Mouse (Mus musculus): ENCODE data around the gene Asap2. TPM values are rescaled to one million over a fixed set of nuclear protein-coding genes. Genes with fewer than 3 reads are reported as not detected.

Gene Asap2
- total RNA-seq, 2 experiments from 2014 or later, result 3.5 to 4.2 TPM

DNA sequence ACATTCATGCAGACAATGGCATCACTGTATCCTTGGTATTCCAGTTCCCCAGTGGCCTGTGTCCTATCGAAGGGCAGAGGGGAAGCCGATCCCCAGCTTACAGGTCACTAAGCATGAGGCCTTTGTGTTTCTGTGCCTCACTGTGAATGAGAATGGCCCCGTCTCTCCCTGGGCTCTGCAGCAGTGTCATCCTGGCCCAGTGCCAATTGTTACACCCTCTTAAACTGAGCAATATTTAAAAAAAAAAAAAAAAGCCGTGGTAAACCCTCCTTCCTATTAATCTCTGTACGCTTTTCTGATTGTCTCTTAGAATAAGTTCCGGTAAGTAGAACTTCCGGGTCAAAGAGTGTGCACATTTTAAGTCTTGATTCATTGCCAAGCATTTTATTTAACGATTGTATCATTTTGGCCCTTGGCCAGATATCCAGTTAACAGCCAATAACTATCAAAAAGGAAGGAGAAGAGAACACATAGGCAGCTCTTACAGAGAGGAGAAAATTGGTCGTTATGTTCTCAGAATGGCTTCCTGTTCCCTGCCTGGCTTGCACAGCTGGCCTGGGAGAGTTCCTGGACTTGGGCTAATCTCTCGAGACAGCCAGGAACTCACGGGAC lies 214.5 kb downstream of the Asap2 start:
- ATAC-seq (ENCODE audit: poor library complexity, severe bottlenecking), result no peak

DNA sequence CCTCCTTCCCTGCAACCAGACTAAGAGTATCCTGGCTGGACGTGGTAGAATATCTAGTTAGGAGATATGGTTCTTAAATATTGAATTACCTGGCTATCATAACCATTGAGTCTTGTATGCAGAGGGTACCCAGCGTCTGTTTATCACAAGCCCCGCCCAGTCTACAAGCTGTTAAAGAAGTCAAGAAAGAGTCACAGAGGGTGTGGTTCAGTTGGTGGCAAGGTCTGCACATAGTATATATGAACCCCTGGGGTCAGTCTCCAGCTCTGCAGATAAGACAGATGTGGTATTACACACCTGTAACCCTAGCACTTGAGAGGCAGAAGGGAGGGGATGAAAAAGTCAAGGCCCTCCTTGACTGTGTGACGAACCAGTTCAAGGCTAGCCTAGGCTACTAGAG lies 215.5 kb downstream of the Asap2 start:
- no peak for ATAC-seq (ENCODE audit: poor library complexity, severe bottlenecking)

DNA sequence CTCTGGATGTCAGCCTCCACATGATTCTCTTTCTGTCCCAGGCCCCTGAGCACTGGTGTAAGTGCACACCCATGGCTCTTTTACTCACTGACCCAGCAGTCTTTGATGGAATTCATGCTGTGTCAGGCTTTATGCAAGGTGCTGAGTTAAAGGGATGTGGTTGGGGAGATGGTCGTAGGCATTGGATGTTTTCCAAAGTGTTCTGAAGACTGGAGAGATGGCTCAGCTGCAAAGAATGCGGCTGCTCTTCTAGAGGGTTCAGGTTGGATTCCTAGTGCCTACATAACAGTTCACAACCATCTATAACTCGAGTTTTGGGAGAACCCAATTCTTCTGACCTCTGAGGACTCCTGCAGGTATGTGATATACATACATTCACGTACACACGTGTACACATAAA lies 217.2 kb downstream of the Asap2 start:
- no peak for ATAC-seq (ENCODE audit: poor library complexity, severe bottlenecking)

DNA sequence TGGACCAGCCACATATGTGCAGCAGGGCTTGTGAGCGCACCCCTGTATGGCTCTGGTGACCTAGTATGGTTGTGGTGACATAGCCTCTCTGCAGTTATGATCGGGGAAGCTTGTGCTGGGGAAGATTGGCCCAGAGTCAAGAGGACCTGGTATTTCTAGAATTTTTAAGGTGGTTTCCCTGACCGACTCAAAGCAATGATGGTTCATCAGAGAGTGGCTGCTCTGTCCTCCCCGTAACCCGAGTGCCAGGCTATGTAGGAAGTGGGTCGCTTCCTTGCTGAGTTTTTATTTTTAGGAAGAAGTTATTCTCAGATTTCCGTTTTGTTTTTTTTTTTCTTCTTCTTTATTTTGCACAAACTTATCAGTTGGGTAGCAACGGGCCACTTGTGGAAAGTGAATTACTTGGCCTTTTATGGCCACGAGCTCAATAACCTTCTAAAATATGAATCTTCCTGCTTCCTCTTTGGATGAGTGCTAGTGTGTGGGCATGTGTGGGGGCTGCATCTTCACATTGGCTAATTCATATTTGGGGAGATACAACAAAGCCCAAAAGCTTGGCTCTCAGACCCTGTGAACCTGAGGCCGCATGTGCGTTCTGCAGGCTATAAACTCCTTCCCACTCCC lies 218.0 kb downstream of the Asap2 start:
- peak; percentile 35; the same call in 1 of the 2 replicates for ATAC-seq (ENCODE audit: poor library complexity, severe bottlenecking)

DNA sequence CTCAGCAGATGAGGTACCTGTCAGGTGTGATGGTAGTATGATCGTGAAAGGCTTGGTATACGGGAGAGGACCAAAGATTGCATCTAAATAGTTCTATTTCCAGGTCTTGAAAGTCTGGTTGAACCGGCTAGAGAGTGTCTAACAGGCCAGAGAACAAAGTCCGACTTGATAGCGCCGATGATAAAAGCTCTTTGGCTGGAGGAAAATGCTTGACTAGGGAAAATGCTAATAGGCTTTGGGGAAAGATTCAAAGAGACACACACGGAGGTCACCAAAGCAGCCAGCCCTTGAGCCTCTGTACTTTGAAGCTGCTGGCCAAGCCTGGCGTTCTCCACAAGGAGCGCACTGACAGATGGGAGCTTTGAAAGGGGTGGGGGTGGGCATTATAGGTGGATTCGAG lies 219.0 kb downstream of the Asap2 start:
- ATAC-seq (ENCODE audit: poor library complexity, severe bottlenecking), result no peak

DNA sequence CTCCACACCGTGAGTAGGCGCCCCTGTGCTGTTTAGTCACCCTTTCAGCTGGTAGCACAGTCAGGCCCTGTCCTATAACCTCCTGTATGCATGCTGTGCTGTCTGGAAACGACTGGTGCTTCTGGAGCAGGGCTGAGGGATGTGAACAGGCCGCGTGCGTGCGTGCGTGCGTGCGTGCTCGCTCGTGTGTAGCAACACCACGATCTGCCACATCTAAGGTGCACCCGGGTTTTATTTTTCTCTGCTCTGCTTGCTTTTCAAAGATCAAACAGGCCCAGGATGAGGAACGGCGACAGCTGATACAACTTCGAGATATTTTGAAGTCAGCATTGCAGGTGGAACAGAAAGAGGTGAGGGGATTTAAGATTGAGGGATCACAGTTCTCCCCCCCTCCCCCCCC lies 222.6 kb downstream of the Asap2 start:
- ATAC-seq (ENCODE audit: poor library complexity, severe bottlenecking), result no peak

DNA sequence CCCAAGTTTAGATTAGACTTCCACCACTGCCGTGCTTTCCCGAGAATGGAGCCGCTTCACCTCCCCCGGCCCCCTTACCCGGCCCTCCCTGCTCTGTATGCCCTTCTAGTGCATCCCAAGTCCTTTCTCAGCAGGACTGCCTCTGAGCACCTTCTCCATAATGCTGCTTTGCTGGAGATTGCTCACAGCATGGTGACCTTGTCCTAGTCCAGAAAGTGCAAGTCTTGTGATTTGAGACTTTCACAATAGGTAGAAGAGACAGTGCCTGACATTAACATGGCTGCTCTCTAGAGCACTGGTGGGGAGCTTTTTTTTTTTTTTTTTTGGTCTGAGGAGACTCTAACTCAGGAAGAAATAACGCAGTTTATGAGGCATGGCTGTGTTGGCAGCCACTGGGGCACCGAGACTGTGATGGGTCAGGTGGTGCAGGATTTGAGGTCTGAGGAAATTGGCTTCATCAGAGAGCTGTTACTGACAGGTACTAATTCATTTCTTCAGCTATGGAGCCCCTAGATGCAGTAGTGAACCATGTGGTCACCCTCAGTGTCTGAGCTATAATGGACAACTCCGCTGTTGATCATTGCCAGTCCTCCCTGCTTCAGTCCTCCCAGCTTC lies 224.4 kb downstream of the Asap2 start:
- no peak for ATAC-seq (ENCODE audit: poor library complexity, severe bottlenecking)

DNA sequence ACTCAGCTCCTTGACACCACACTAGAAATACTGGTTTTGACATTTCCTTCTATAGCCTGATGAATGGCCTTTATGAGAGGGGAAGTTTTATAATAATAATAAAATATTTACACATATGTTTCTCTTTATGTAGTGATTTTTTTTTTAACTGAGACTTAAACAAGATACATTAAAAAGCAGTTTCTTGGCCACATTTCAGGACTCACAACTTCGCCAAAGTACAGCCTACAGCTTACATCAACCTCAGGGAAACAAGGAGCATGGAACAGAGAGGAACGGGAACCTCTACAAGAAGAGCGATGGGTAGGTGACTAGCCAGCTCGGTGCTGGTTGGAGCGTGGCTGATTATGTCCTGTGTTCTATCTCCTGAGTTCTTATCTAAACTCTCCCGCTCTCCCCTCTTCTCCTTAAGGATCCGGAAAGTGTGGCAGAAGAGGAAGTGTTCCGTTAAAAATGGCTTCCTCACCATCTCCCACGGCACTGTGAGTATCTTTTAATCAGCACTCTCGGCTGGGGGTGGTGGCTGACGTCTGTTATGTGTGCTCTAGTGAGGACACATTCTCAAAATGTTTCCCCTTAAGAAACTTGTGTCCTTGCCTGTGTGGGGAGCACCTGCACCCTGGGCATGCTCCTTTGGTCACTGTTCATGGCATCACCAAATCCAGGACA lies 227.7 kb downstream of the Asap2 start:
- no peak for ATAC-seq (ENCODE audit: poor library complexity, severe bottlenecking)

DNA sequence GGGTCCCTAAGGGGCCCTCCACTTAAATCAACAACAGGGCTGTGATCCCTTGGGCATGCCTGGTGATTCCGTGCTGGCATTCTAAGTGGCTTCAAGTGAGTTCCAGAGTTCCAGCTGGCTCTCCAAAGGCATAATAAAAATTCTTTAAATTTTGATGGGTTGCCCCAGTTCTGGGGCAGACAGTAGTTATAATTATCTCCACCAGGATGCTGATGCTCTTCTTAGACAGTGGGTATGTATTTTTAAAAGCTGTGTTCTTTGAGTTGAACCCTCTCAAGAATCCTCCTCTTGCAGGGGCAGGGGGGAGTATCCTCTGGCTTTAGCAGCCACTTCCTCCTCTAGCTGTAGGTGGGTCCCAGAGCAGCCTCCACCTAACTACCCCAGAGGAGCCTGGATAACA lies 230.3 kb downstream of the Asap2 start:
- no peak for ATAC-seq (ENCODE audit: poor library complexity, severe bottlenecking)

DNA sequence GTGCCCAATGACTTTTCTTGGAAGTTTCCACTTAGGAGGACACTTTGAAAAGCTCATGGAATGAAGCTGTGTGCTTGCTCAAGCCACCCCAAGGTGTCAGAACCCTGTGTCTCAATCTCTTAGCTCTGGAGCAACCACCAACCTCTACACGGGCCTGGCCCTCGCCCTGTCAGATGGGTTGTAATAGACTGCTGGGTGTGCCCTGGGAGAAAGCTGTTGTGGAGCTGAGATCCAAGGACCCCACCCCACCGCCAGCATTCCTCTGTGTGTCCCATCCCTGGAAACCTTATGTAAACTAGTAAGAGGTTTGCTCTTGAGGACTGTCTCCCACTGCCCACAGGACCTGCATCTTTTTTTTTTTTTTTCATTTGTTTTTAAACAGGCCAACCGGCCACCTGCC lies 233.7 kb downstream of the Asap2 start:
- no peak for ATAC-seq (ENCODE audit: poor library complexity, severe bottlenecking)

DNA sequence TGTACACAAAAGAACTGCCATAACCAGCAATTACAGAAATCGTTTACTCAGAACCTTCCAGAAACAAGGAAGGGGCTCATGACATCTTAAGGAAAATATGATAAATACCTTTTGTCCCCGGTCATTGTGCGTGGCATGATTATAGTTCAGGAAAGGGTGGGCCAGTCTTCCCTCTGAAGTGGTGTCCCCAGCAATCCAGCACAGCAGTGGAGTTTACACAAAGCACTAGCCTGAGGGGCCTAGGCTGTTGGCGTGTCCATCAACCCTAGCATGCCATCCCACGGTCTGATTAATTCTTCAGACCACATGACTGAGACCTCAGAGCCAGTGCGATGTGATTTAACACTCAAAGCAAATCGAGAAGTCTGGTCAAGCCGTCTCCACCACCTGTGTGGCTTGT lies 235.1 kb downstream of the Asap2 start:
- no peak for ATAC-seq (ENCODE audit: poor library complexity, severe bottlenecking)

DNA sequence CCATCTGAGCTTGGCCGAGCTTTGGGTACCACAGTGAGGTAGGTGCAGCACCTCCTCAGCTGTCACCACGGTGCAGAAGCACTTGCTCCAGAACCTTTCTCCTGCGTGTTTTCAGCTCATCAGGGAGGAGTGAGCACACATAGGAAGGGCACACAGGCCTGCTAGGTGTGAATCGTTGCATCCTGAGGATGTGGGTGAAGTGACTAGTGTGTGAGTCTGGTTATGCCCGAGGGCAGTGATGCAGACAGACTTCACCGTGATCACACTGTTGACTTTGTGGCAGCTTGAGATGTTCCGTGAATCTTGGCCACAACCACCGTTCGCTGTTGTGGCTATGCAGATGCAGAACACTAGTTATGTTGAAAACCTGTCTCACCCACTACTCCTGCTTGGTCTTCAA lies 236.1 kb downstream of the Asap2 start:
- ATAC-seq (ENCODE audit: poor library complexity, severe bottlenecking), result peak; percentile 56

DNA sequence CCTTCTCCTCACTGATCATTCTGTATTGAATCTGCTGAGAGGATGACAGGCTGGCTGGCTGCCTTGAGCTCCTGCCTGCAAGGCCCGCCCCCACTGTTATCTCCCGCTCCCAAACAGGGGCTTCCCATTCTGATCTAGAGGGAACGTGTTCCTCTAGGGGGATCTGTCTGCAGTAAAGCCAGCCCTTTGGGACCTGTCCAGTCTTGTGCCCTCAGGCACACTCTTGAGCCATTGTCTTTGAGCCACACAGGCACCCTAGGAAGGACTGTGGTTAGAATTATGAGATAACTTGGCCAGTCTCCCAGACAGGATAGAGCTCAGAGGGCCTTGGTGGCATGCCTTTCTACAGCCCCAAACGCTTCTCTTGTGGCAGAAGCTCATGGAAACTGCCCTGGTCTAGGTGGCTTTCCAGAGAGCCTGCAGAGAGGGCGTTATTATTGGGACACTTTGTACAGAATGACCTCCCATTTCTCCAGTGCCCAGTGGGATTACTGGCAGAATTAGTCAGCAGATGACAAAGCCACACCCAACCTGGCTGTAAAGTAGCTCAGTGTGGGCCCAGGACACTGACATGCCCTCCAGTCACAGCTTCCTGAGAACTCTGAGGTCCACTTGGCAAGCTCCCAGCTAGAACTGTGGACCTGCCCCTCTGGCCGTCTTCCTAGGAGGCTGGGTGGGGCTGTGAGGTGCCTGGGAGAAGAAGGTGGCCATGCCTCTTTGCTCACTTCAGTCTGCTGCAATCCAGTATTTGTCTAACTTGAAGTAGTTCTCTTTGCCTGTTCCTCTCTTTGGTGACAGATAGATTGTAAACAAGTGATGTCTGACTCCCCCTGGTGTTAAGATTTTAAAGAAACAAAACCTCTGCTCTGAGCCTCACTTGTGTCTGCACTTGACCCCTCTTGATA lies 237.1 kb downstream of the Asap2 start:
- ATAC-seq (ENCODE audit: poor library complexity, severe bottlenecking), result peak; percentile 59

DNA sequence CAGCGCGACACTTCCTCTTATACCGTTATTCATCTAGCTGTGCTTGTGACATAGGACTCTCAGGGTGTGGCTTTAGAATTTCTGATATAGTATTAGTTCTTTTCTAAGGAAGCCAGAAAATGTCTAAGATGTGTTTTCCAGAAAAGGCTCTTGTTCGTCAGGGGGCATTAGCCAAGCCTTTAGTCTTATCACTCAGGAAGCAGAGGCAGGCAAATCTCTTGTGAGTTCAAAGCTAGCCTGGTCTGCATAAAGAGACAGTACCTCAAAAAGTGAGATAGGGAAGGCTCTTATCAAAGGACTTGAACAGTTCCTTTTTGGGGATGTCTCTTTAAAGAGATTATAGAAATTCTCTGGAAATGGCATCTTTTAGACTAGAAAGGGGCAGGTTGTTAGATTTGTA lies 238.4 kb downstream of the Asap2 start:
- ATAC-seq (ENCODE audit: poor library complexity, severe bottlenecking), result peak; percentile 38; the same call in 1 of the 2 replicates

DNA sequence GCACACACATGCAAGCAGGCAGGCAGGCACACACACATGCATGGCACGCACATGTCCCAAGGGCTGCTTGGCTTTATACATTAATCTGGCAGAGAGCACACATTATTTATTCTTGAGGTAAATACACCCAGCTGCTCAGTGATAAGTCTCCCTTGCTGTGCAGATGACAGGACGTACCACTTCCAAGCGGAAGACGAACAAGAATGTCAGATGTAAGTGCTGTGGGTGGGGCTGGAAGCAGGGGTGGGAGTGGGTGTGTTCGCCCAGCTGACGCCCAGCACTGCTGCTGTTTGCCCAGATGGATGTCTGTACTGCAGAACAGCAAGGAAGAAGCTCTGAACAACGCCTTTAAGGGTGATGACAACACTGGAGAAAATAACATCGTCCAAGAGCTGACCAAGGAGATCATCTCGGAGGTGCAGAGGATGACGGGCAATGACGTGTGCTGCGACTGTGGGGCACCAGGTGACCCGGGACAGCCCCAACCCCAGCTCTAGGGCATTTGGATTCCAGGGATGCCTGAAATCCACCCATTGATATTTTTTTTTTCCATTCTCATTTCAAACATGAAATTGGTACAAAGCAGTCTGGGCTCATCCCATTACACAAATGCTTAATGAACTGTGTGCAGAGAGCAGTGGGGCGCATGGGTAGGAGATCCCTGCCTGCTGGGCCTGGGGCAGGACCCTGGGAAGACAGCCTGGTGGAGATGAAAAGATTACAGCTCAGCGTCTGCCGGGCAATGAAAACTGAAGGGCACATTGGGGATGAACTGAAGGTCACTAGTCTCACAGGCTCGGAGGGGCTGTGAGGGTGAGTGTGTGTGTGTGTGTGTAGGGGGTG lies 239.0 kb downstream of the Asap2 start:
- no peak for ATAC-seq (ENCODE audit: poor library complexity, severe bottlenecking)

DNA sequence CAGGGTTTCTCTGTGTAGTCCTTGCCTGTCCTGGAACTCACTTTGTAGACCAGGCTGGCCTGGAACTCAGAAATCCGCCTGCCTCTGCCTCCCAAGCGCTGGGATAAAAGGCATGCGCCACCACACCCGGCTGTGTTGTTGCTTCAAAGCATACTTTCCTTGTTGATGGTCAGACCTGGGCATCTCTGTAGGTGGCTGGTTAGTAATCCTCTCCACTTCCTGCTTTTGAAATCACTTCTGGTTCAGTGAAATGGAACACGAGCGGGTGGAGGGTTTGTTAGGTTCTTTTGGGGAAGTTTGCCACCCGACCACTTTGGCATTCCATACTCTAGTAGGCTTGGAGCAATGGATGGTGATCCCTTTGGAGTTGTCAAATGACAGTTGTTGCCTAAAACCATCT lies 243.5 kb downstream of the Asap2 start:
- peak; percentile 64 for ATAC-seq (ENCODE audit: poor library complexity, severe bottlenecking)

DNA sequence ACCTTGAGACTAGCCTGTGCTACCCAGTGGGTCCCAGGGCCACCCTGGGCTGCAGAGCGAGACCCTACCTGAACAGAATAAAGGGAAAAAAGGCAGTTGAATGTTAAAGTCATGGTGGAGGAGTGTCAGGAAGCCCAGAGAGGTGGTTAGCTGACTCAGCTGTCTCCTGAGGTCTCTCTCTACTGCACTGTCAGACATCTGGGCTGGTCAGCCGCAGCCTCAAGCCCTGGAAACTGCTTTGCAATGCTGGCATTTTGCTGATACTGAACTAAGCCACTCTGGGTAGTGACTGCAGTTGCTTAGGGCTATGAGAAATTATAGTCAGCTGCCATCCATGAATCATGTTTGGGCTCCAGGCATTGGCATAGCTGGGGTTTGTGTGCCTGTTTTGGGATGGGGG lies 244.3 kb downstream of the Asap2 start:
- no peak for ATAC-seq (ENCODE audit: poor library complexity, severe bottlenecking)

DNA sequence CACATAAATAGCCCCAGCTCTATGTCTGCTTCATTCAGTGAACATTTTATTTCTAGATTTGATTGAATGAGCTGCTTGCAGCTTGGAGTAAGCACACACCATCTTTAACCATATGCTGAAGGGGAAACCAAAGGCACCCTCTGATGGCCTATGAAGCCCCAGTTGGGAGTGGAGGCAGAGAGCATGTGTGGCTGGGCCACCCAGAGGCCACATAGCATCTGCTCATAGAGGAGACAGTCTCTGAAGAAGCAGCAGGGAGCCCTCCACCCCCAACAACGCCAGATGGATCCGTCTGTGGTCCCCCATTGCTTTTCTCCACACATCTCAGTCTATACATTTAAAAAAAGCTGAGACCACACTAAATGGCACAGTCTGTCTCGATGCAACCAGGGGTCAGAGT lies 251.7 kb downstream of the Asap2 start:
- ATAC-seq (ENCODE audit: poor library complexity, severe bottlenecking), result no peak

DNA sequence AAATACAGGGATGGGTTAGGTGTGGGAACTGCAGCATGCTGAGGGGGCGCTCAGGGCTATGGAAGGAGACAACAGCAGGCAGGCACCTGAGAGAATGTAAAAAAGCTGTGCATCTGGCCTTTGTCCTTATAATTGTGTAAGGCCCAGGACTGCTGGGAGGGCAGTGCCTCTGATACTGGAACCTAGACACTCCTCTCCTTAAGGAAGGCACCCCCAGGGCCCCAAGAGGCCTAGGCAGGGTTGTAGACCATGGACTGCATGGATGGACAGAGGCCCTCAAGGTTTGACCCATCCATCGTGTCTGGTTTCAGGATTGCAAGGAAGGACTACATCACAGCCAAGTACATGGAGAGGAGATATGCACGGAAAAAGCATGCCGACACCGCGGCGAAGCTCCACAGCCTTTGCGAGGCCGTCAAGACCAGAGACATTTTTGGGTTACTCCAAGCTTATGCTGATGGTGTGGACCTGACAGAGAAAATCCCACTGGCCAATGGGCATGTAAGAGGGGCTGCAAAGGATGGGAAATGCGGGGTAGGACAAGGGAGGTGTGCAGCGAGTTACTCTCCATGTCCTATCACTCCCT lies 254.2 kb downstream of the Asap2 start:
- no peak for ATAC-seq (ENCODE audit: poor library complexity, severe bottlenecking)
